Mouse (Mus musculus) liver, embryonic 13.5 days (tissue): ENCODE measurements around the gene Leng8. TPM values are rescaled to one million over a fixed set of nuclear protein-coding genes. Genes with fewer than 3 reads are reported as not detected.

Source experiments
- ATAC-seq: fragments of 200-750 bp; cut with Nextera tagmentation; 2 replicates; pipeline ENCODE4 v1.8.0; 2017; ENCODE audit warnings: low read depth, mild to moderate bottlenecking, moderate number of reproducible peaks, moderate library complexity
- DNase-seq: peaks from one replicate; pipeline ENCODE4 v3.0.0; 2022
- H3K27ac ChIP-seq: fragments of 300-500 bp; sonication (generic); 2 replicates; pipeline ENCODE4 v1.5.1; 2015; ENCODE audit warnings: moderate library complexity, mild to moderate bottlenecking, inconsistent platforms
- H3K27me3 ChIP-seq: fragments of 300-500 bp; sonication (generic); 2 replicates; pipeline ENCODE4 v1.6.1; 2015; ENCODE audit warnings: mild to moderate bottlenecking, inconsistent platforms
- H3K36me3 ChIP-seq: fragments of 300-500 bp; sonication (generic); 2 replicates; pipeline ENCODE4 v1.6.1; 2015; ENCODE audit warnings: mild to moderate bottlenecking, inconsistent platforms
- H3K4me1 ChIP-seq: fragments of 300-500 bp; sonication (generic); replicated peaks from 2 replicates; pipeline ENCODE4 v1.6.1; 2015; ENCODE audit warnings: inconsistent platforms
- H3K4me2 ChIP-seq: fragments of 300-500 bp; sonication (generic); 2 replicates; pipeline ENCODE4 v1.6.1; 2015; ENCODE audit warnings: inconsistent platforms, mild to moderate bottlenecking, moderate library complexity
- H3K4me3 ChIP-seq: fragments of 300-500 bp; sonication (generic); replicated peaks from 2 replicates; pipeline ENCODE4 v1.5.1; 2015; ENCODE audit warnings: mild to moderate bottlenecking, inconsistent platforms
- H3K9ac ChIP-seq: fragments of 300-500 bp; sonication (generic); 2 replicates; pipeline ENCODE4 v1.6.1; 2015; ENCODE audit warnings: mild to moderate bottlenecking, inconsistent platforms
- H3K9me3 ChIP-seq: fragments of 300-500 bp; sonication (generic); replicated peaks from 2 replicates; pipeline ENCODE4 v1.6.1; 2016; ENCODE audit warnings: inconsistent platforms
- WGBS: fragments of 180-500 bp; shearing (Covaris S2); methylation state at CpG from one replicate; pipeline ENCODE4 v1.1.7; 2015; ENCODE audit not compliant: insufficient replicate concordance; 5-methylcytosine and 5-hydroxymethylcytosine counted together
- polyA plus RNA-seq: library from polyadenylated mRNA; unstranded; fragments of >200 nt; fragmentation: Nextera tagmentation; extraction: Ambion mirVana; gene quantifications from 2 replicates; pipeline ENCODE4 v1.2.1, GENCODE M21; 2015

Gene Leng8
- polyA plus RNA-seq, 1 experiment from 2014 or later = 16.3 TPM

- Histone ChIP-seq H3K4me3 (no peak overlapping the region), H3K9me3 (no peaks in the 10 kb centered on the region), H3K4me2 (no peak overlapping the region), H3K27me3 (no peaks in the 10 kb centered on the region), H3K36me3 (peaks cover 89% of the 10 kb centered on the region), H3K27ac (no peak overlapping the region), H3K4me1 (peaks cover 23% of the 10 kb centered on the region), H3K9ac (no peak overlapping the region)
- WGBS = 90% methylated on average over 6 of the region's 6 CpGs
- DNase-seq (no peak), ATAC-seq (no peak)
These were observed 4.9 kb downstream of the Leng8 start for GRCm38 (mm10) chr7:4141648-4142325.

- ATAC-seq (no peak), DNase-seq (no peak)
- Histone ChIP-seq H3K9me3 (no peaks in the 10 kb centered on the region), H3K4me3 (no peak overlapping the region), H3K4me2 (no peak overlapping the region), H3K36me3 (peaks cover 100% of the 10 kb centered on the region), H3K4me1 (peaks cover 30% of the 10 kb centered on the region), H3K27me3 (no peaks in the 10 kb centered on the region), H3K27ac (no peak overlapping the region), H3K9ac (no peak overlapping the region)
- 95% methylated on average over 10 of the region's 10 CpGs for WGBS
These were observed 6.1 kb downstream of the Leng8 start for GRCm38 (mm10) chr7:4142796-4143445.

GRCm38 (mm10) chr7:4143506-4143905 is 6.7 kb downstream of the Leng8 start:
- no peaks in the 10 kb centered on the region for H3K9me3 ChIP-seq
- no peaks in the 10 kb centered on the region for H3K27me3 ChIP-seq
- no peak overlapping the region for H3K27ac ChIP-seq
- DNase-seq = no peak
- ATAC-seq = no peak
- H3K4me3 ChIP-seq = no peak overlapping the region
- no peak overlapping the region for H3K9ac ChIP-seq
- no peak overlapping the region for H3K4me2 ChIP-seq
- WGBS = 93% methylated on average over 19 of the region's 19 CpGs
- peaks cover 30% of the 10 kb centered on the region for H3K4me1 ChIP-seq
- H3K36me3 ChIP-seq = peaks cover 98% of the 10 kb centered on the region

GRCm38 (mm10) chr7:4144046-4144445 is 7.2 kb downstream of the Leng8 start:
- H3K36me3 ChIP-seq = peaks cover 92% of the 10 kb centered on the region
- no peak overlapping the region for H3K9ac ChIP-seq
- H3K4me1 ChIP-seq = peaks cover 32% of the 10 kb centered on the region
- WGBS = 91% methylated on average over 13 of the region's 13 CpGs
- no peaks in the 10 kb centered on the region for H3K9me3 ChIP-seq
- no peak overlapping the region for H3K4me2 ChIP-seq
- no peak overlapping the region for H3K27ac ChIP-seq
- no peaks in the 10 kb centered on the region for H3K27me3 ChIP-seq
- no peak overlapping the region for H3K4me3 ChIP-seq
- DNase-seq (no peak), ATAC-seq (no peak)

- Histone ChIP-seq H3K4me2 (no peak overlapping the region), H3K4me3 (no peak overlapping the region), H3K4me1 (peaks cover 34% of the 10 kb centered on the region), H3K9ac (no peak overlapping the region), H3K9me3 (no peaks in the 10 kb centered on the region), H3K27ac (no peak overlapping the region), H3K27me3 (no peaks in the 10 kb centered on the region), H3K36me3 (peaks cover 83% of the 10 kb centered on the region)
- DNase-seq (no peak), ATAC-seq (no peak)
- WGBS = 91% methylated on average over 20 of the region's 20 CpGs
These were observed 8.1 kb downstream of the Leng8 start for GRCm38 (mm10) chr7:4144766-4145551.

- DNase-seq (no peak), ATAC-seq (no peak)
- H3K27me3 ChIP-seq = no peaks in the 10 kb centered on the region
- no peak overlapping the region for H3K9ac ChIP-seq
- H3K4me1 ChIP-seq = peaks cover 41% of the 10 kb centered on the region
- no peaks in the 10 kb centered on the region for H3K9me3 ChIP-seq
- WGBS = 69% methylated on average over 6 of the region's 6 CpGs
- H3K36me3 ChIP-seq = peaks cover 76% of the 10 kb centered on the region
- no peak overlapping the region for H3K4me3 ChIP-seq
- no peak overlapping the region for H3K4me2 ChIP-seq
- no peak overlapping the region for H3K27ac ChIP-seq
These were observed 8.8 kb downstream of the Leng8 start for GRCm38 (mm10) chr7:4145552-4146190.

- DNase-seq (no peak), ATAC-seq (no peak)
- Histone ChIP-seq H3K4me2 (0 out of 2 replicates have a peak overlapping the region, but pooled peaks have one; percentile 11), H3K9ac (no peak overlapping the region; the same call in 1 of the 2 replicates), H3K9me3 (no peaks in the 10 kb centered on the region), H3K27me3 (peaks cover 4% of the 10 kb centered on the region), H3K4me3 (no peak overlapping the region), H3K27ac (no peak overlapping the region), H3K36me3 (peaks cover 68% of the 10 kb centered on the region), H3K4me1 (peaks cover 50% of the 10 kb centered on the region)
- WGBS = 87% methylated on average over 23 of the region's 23 CpGs
These were observed 9.7 kb downstream of the Leng8 start for GRCm38 (mm10) chr7:4146241-4147180.

GRCm38 (mm10) chr7:4147371-4147770 is 10.5 kb downstream of the Leng8 start:
- 66% methylated on average over 20 of the region's 20 CpGs for WGBS
- no peak for ATAC-seq
- Histone ChIP-seq H3K27me3 (peaks cover 9% of the 10 kb centered on the region), H3K4me2 (0 out of 2 replicates have a peak overlapping the region, but pooled peaks have one; percentile 11), H3K27ac (no peak overlapping the region; the same call in 1 of the 2 replicates), H3K4me3 (no peak overlapping the region), H3K9me3 (no peaks in the 10 kb centered on the region), H3K4me1 (peaks cover 52% of the 10 kb centered on the region), H3K36me3 (peaks cover 59% of the 10 kb centered on the region), H3K9ac (no peak overlapping the region)
- DNase-seq = no peak

DNA sequence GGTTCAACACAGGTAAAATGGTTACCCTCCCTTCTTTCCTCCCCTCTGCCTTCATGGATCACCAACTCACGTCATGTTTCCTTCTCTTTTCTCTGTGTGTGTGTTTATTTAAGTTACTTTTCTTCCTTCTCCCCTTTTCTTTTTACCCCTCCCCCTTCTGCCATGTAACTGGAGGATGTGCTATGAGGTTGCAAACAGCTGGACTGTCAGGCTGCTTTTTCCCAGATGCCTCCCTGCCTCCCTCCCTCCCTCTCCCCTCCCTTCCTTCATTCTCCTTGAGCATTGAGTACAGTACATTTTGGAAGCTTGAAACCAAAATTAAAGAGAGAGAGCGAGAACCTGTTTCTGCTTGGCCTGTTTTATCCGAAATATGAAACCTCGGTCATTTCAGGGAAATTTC is 11.0 kb downstream of the Leng8 start:
- no peak for DNase-seq
- Histone ChIP-seq H3K27ac (peak overlapping the region; percentile 96; the same call in 1 of the 2 replicates), H3K36me3 (peaks cover 54% of the 10 kb centered on the region), H3K4me2 (peak overlapping the region; percentile 99; the same call in 1 of the 2 replicates), H3K9me3 (no peaks in the 10 kb centered on the region), H3K4me1 (peaks cover 52% of the 10 kb centered on the region), H3K9ac (no peak overlapping the region), H3K27me3 (peaks cover 12% of the 10 kb centered on the region), H3K4me3 (peak overlapping the region; percentile 85; the same call in 1 of the 2 replicates)
- WGBS = 83% methylated on average over 4 of the region's 4 CpGs
- ATAC-seq = no peak
